Mouse (Mus musculus) heart, embryonic 11.5 days (tissue): ENCODE results near the gene Lcp2. TPM values are rescaled to one million over a fixed set of nuclear protein-coding genes. Genes with fewer than 3 reads are reported as not detected.

Experiments
- ATAC-seq: fragments of 200-750 bp; cut with Nextera tagmentation; replicated peaks from 2 replicates; pipeline ENCODE4 v1.8.0; 2017; ENCODE audit warnings: moderate library complexity; ENCODE audit not compliant: insufficient number of reproducible peaks, low FRiP score, low TSS enrichment
- H3K27ac ChIP-seq: fragments of 300-500 bp; sonication (generic); 2 replicates; pipeline ENCODE4 v1.5.1; 2014; ENCODE audit warnings: mild to moderate bottlenecking, low read depth, low read length
- H3K27me3 ChIP-seq: fragments of 300-500 bp; sonication (generic); 2 replicates; pipeline ENCODE4 v1.6.1; 2014; ENCODE audit warnings: mild to moderate bottlenecking, low read length, mixed read lengths; ENCODE audit not compliant: control insufficient read depth, insufficient read depth
- H3K36me3 ChIP-seq: fragments of 300-500 bp; sonication (generic); 2 replicates; pipeline ENCODE4 v1.6.1; 2014; ENCODE audit warnings: mild to moderate bottlenecking, low read length, moderate library complexity, mixed read lengths; ENCODE audit not compliant: control insufficient read depth, insufficient read depth
- H3K4me1 ChIP-seq: fragments of 300-500 bp; sonication (generic); 2 replicates; pipeline ENCODE4 v1.6.1; 2014; ENCODE audit warnings: low read length; ENCODE audit not compliant: control insufficient read depth, insufficient read depth
- H3K4me2 ChIP-seq: fragments of 300-500 bp; sonication (generic); 2 replicates; pipeline ENCODE4 v1.6.1; 2014; ENCODE audit warnings: mild to moderate bottlenecking, moderate library complexity
- H3K4me3 ChIP-seq: fragments of 300-500 bp; sonication (generic); 2 replicates; pipeline ENCODE4 v1.5.1; 2014; ENCODE audit warnings: low read depth, low read length
- H3K9ac ChIP-seq: fragments of 300-500 bp; sonication (generic); 2 replicates; pipeline ENCODE4 v1.6.1; 2014; ENCODE audit warnings: mild to moderate bottlenecking, low read depth, low read length, moderate library complexity
- H3K9me3 ChIP-seq: fragments of 300-500 bp; sonication (generic); replicated peaks from 2 replicates; pipeline ENCODE4 v1.6.1; 2016; ENCODE audit warnings: low read length; ENCODE audit not compliant: control insufficient read depth
- WGBS: fragments of 180-500 bp; shearing (Covaris S2); extraction: QIAGEN DNeasy Blood & Tissue Kit; methylation state at CpG from one replicate; pipeline ENCODE4 v1.1.7; 2014; ENCODE audit not compliant: insufficient replicate concordance; 5-methylcytosine and 5-hydroxymethylcytosine counted together
- polyA plus RNA-seq: library from polyadenylated mRNA; unstranded; fragments of >200 nt; fragmentation: Nextera tagmentation; extraction: Ambion mirVana; gene quantifications from 2 replicates; pipeline ENCODE4 v1.2.1, GENCODE M21; 2014

The Lcp2 gene
- polyA plus RNA-seq, 1 experiment from 2014 or later, result 1.9 TPM

DNA sequence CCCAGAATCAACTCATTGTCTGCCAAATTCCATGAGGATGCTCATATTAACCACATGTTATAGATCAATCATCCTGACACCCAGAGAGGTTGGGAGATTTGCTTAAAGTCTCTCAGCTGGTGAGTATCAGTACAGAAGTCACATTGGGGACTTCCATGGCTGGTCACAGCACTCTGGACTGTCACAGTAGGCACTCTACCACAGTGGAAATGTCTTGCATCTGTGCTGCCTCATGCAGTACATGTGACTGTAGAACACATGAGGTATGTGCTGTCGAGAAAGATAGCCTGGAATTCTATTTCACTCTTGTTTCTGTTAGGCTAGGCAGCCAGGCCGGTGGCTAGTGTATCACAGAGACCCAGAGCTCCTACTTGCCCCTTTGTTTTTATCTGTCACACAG, 11.9 kb upstream of the Lcp2 start:
- Histone ChIP-seq H3K4me1 (no peaks in the 10 kb centered on the region), H3K4me2 (no peak overlapping the region), H3K9me3 (no peaks in the 10 kb centered on the region), H3K27ac (no peak overlapping the region), H3K4me3 (no peak overlapping the region), H3K27me3 (no peaks in the 10 kb centered on the region), H3K9ac (no peak overlapping the region), H3K36me3 (no peaks in the 10 kb centered on the region)
- ATAC-seq, result no peak
- WGBS, result 49% methylated on average over 2 of the region's 2 CpGs

DNA sequence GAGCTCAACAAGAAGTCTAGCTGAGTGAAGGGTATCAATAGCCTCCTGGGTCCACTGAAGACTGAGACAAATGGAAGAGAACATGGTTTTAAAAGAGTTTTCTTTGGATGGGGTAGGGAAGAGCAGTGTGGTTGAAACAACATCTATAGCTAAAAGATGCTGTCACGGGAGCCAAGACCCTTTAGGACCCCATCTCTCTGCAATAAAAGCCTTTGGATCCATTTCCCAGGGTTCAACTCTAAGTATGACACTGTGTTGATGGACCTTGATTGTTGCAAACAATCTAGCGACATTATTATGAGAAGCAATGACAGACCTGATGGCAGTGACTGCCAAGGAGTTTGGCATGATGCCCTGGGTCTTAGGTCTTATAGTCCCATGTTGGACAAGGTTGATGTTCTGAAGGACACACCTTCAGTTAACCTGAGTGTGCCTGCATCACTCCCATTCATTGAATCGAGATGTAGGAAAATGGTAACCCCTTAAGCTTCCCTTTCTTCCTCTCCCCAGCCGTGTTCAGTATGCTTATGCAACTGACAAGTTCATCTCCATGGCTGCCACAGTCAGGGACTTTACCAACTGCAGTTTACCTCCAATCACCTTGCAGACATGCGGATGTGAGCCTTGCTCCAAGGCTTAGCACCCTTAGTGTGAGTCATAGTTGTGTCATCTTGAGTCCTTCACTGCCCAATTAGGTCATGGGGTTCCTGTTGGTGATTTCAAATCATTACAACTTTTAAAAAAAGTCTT, 10.6 kb upstream of the Lcp2 start:
- H3K9ac ChIP-seq, result no peak overlapping the region
- no peaks in the 10 kb centered on the region for H3K4me1 ChIP-seq
- no peak overlapping the region for H3K27ac ChIP-seq
- H3K9me3 ChIP-seq, result no peaks in the 10 kb centered on the region
- 78% methylated on average over 5 of the region's 5 CpGs for WGBS
- H3K4me2 ChIP-seq, result no peak overlapping the region
- H3K36me3 ChIP-seq, result no peaks in the 10 kb centered on the region
- H3K27me3 ChIP-seq, result no peaks in the 10 kb centered on the region
- H3K4me3 ChIP-seq, result no peak overlapping the region
- ATAC-seq, result no peak

DNA sequence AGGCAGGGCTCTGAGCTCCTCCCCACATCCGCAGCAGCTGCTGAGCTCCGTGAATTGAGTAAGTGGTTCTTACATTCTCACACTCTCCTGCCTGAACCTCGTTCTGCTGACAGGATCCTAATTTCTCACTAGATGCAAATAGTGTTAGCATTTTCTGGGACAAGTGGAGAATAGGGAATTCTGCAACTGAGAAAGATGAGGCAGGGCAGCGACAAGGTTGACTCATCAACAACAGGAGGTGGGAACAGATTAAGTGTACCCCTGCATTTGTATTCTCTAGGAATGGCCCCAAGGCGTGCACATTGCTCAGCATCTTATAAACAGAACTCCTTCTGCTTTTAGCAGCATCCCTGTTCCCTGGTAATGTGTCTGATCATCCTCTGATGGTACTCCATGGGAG, 6.7 kb upstream of the Lcp2 start:
- Histone ChIP-seq H3K36me3 (no peaks in the 10 kb centered on the region), H3K27ac (no peak overlapping the region), H3K4me2 (no peak overlapping the region), H3K9ac (no peak overlapping the region), H3K9me3 (no peaks in the 10 kb centered on the region), H3K4me3 (no peak overlapping the region), H3K27me3 (no peaks in the 10 kb centered on the region), H3K4me1 (no peaks in the 10 kb centered on the region)
- ATAC-seq, result no peak
- 75% methylated on average over 5 of the region's 5 CpGs for WGBS

DNA sequence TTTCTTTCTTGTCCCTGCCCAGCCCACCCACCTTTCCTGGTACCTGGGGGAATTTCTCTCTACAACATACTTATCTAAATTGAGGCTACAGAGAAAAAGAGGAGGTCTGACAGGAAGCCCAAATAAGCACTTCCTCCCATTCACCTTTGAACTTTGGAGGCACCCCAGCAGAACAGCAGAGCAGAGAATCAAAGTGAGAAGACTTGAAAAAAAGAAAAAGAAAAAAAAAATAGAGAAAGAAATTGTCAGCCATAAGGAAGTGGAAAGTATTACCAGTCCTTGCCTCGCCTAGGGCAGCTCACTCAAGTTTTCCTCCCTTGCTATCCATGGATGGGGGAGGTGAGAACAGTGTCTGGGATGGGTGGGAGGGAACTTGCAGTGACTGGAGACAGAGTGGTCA, 3.9 kb upstream of the Lcp2 start:
- no peak overlapping the region for H3K27ac ChIP-seq
- ATAC-seq, result no peak
- H3K4me3 ChIP-seq, result no peak overlapping the region
- WGBS, result 52% methylated on average over 1 of the region's 1 CpGs
- H3K9ac ChIP-seq, result no peak overlapping the region
- no peak overlapping the region for H3K4me2 ChIP-seq
- no peaks in the 10 kb centered on the region for H3K36me3 ChIP-seq
- H3K27me3 ChIP-seq, result no peaks in the 10 kb centered on the region
- H3K4me1 ChIP-seq, result no peaks in the 10 kb centered on the region
- no peaks in the 10 kb centered on the region for H3K9me3 ChIP-seq

DNA sequence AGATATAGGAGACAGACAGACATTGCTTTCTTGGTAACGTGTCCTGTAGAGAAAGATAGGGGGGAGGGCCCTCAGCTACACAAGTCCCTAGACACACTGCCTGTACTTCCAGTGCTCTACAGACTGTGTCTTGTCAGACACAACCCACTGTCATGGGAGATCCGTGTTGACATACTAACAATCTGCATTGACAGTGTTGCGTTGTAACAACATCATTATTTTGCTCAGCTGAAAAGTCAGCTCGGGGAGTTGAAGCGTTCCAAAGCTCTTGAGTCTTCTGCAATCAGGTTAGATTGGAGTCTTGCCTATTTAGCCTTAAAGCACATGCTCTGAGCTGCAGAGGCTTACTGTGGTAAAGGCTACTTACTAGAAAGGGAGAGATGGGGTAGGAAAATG, 820 bp downstream of the Lcp2 start:
- WGBS, result 74% methylated on average over 5 of the region's 5 CpGs
- Histone ChIP-seq H3K4me1 (no peaks in the 10 kb centered on the region), H3K9me3 (no peaks in the 10 kb centered on the region), H3K4me3 (no peak overlapping the region), H3K4me2 (no peak overlapping the region), H3K27ac (no peak overlapping the region), H3K27me3 (no peaks in the 10 kb centered on the region), H3K9ac (no peak overlapping the region), H3K36me3 (no peaks in the 10 kb centered on the region)
- ATAC-seq, result no peak

DNA sequence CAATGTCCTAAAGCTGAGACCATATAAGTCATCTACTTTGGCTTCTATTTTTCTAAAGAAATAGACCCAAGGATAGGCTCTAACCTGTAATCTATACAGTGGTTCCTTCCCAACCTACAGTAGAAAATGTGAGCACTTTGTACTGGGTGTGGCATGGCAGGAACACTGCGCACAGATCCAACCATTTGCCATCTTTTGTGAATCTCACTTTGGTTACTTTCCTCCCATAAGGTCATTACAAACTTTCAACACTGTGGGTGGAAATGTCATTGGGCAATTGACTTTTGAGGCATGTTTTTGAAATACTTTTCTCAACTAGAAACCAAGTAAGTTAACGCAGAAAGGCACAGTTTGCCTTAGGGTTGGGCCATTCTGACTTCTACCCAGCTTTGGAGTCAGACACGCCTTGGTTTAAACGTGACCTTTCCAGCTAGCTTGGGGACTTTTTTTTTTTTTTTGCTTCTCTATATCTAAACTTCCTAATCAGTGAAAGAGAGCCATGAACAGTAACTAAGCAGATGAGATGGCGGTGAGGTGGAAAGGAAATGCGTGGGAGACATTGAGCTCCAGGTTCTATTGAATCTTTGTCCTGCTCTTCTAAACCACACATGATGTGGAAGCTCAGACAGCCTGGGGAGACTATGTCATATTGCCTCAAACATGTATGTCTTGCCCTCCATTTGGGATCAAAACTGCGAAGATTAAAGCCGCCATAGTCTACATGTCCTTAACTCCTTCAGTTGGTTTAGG, 1.8 kb downstream of the Lcp2 start:
- H3K9me3 ChIP-seq, result no peaks in the 10 kb centered on the region
- no peaks in the 10 kb centered on the region for H3K27me3 ChIP-seq
- H3K36me3 ChIP-seq, result no peaks in the 10 kb centered on the region
- no peaks in the 10 kb centered on the region for H3K4me1 ChIP-seq
- WGBS, result 83% methylated on average over 8 of the region's 8 CpGs
- H3K4me2 ChIP-seq, result no peak overlapping the region
- H3K9ac ChIP-seq, result no peak overlapping the region
- no peak overlapping the region for H3K4me3 ChIP-seq
- H3K27ac ChIP-seq, result no peak overlapping the region
- no peak for ATAC-seq

DNA sequence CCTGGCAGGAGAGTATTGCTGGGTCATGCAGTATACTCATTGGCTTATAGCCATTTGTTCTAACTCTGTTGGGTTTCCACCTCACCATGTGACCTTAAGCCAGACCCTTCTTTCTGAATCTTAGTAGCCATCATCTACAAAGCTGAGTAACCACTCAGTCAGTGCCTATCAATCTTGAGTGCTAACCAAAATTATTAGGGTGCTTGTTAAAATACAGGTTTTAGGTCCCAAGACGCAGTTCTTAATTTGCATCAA, 2.3 kb downstream of the Lcp2 start:
- no peaks in the 10 kb centered on the region for H3K36me3 ChIP-seq
- no peak overlapping the region for H3K4me3 ChIP-seq
- no peaks in the 10 kb centered on the region for H3K9me3 ChIP-seq
- 90% methylated on average over 1 of the region's 1 CpGs for WGBS
- no peaks in the 10 kb centered on the region for H3K4me1 ChIP-seq
- no peak overlapping the region for H3K27ac ChIP-seq
- no peak overlapping the region for H3K9ac ChIP-seq
- no peak overlapping the region for H3K4me2 ChIP-seq
- no peaks in the 10 kb centered on the region for H3K27me3 ChIP-seq
- ATAC-seq, result no peak

DNA sequence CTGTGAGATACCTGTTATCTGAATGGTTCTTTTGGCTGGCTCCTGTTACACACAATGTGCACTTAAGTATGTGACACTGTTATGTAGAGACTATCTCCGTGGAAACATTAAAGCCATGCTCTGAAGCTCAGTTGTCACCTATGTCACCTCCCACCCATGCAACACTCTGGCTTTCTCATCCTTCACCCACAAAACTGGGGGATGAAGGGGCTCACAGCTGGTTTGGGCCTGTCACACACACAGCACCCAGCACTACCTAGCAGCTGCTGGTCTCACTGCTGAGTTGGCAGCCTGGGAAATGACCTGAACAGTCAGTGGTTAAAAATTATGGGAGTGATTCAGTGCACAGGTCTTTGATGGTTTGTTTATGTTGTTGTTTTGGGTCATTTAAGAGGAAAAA, 3.3 kb downstream of the Lcp2 start:
- Histone ChIP-seq H3K9ac (no peak overlapping the region), H3K27ac (no peak overlapping the region), H3K4me1 (no peaks in the 10 kb centered on the region), H3K36me3 (no peaks in the 10 kb centered on the region), H3K4me2 (no peak overlapping the region), H3K27me3 (no peaks in the 10 kb centered on the region), H3K9me3 (no peaks in the 10 kb centered on the region), H3K4me3 (no peak overlapping the region)
- ATAC-seq, result no peak
- WGBS, result 66% methylated on average over 1 of the region's 1 CpGs

DNA sequence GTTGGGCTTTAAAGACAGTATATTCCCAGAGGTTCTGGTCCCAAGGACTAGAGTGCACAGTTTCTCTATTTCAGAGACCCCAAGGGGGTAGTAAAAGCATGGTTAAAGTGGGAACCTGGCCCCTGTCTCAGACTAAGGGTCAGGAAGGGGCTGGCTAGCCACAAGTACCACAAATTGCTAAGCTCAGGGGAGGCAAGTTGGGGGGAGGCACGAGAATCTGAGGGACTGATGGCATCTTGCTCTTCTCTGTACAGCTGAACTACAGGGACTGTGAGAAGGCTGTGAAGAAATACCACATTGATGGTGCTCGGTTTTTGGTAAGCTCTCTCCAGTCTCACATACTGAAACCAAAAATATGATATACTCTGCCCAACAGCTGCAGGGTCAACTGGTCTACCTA, 3.9 kb downstream of the Lcp2 start:
- H3K9ac ChIP-seq, result no peak overlapping the region
- H3K4me3 ChIP-seq, result no peak overlapping the region
- no peaks in the 10 kb centered on the region for H3K4me1 ChIP-seq
- H3K4me2 ChIP-seq, result no peak overlapping the region
- H3K9me3 ChIP-seq, result no peaks in the 10 kb centered on the region
- H3K27me3 ChIP-seq, result no peaks in the 10 kb centered on the region
- ATAC-seq, result no peak
- H3K27ac ChIP-seq, result no peak overlapping the region
- no peaks in the 10 kb centered on the region for H3K36me3 ChIP-seq
- 64% methylated on average over 2 of the region's 2 CpGs for WGBS
